Mouse (Mus musculus) heart, adult 2 months (tissue): ENCODE measurements around the gene Tnfrsf23.
"Not testable (repeated sequence)": the region's sequence is repeated elsewhere in the genome, so short reads cannot be mapped to it uniquely, and the experiment has no call there.

Experiments
- CTCF ChIP-seq: fragments of 200-600 bp; IDR thresholded peaks from 2 replicates; pipeline ENCODE4 v1.8.1; 2022; ENCODE audit warnings: antibody characterized with exemption, mild to moderate bottlenecking, moderate library complexity
- POLR2A ChIP-seq: fragments of 200-500 bp; IDR thresholded peaks from 2 replicates; pipeline ENCODE4 v1.6.1; 2011; ENCODE audit warnings: mild to moderate bottlenecking, low read depth, low read length, control low read depth; ENCODE audit not compliant: insufficient read depth

DNA sequence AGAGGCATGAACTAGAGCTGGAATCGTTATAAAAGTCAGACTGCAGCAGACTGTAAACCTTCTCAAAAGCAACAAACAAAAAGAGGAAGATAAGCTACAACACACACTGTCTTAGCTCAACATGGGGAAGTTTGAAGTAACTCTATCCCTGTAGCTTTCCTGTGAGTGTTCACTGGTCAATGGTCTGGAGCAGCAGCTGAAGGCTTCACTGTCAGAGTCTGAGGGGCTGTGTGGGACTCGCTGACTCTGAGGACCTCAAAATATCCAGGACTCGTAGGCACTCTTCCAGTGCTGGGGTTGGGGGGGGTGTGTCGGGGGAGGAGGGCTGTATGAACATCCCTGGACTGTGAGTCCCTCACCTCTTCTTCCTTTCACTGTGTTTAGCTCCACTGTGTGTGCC lies 519 bp upstream of the Tnfrsf23 start:
- TF ChIP-seq CTCF, POLR2A: not testable (repeated sequence)
